Mouse (Mus musculus): ENCODE results near the gene Zfp568.

GRCm38 (mm10) chr7:29944201-29944600 lies 39.6 kb upstream of the Zfp568 start:
- TF ChIP-seq POLR2A (IDR thresholded peaks at IDR 0.05; ENCODE audit: insufficient read length, low read depth) (no peak), MAX (IDR thresholded peaks at IDR 0.05; ENCODE audit: low read depth) (no peak), POLR2AphosphoS2 (IDR thresholded peaks at IDR 0.05; ENCODE audit: insufficient read length, low read depth) (no peak), USF1 (IDR thresholded peaks at IDR 0.05; ENCODE audit: low read depth) (no peak), E2F4 (IDR thresholded peaks at IDR 0.05; ENCODE audit: insufficient read depth) (no peak), TCF12 (IDR thresholded peaks at IDR 0.05; ENCODE audit: insufficient read depth, poor library complexity, severe bottlenecking) (no peak), MYOD1 (IDR thresholded peaks at IDR 0.05; ENCODE audit: control insufficient read depth in 1 of 3, insufficient read length in 2 of 3, low read depth in 2 of 3) (no peak), MYOG (IDR thresholded peaks at IDR 0.05; ENCODE audit: control insufficient read depth in 1 of 3, insufficient read depth in 1 of 3, insufficient read length in 2 of 3, low read depth in 2 of 3) (no peak), SRF (IDR thresholded peaks at IDR 0.05; ENCODE audit: control insufficient read depth, insufficient read length, low read depth) (no peak)

Measured in myocyte (in vitro differentiated cells).